Mouse (Mus musculus): ENCODE measurements at regions not wholly inside any gene's neighbourhood (a gene's known extent, or its start where the extent isn't known, plus 50 kb on each side); places are given as distances from the start of the nearest gene placed in this dataset.

GRCm38 (mm10) chr5:132892591-132892990 is 349.4 kb upstream of the Auts2 start:
- DNase-seq: no peak

GRCm38 (mm10) chr5:132884130-132884529 is 341.0 kb upstream of the Auts2 start:
- DNase-seq: no peak

- peak; percentile 46 for DNase-seq
Observed at GRCm38 (mm10) chr5:132882291-132882690, 339.1 kb upstream of the Auts2 start.

- DNase-seq: no peak
Observed at GRCm38 (mm10) chr5:132881170-132881569, 338.0 kb upstream of the Auts2 start.

GRCm38 (mm10) chr5:132876336-132876840 is 333.2 kb upstream of the Auts2 start:
- DNase-seq: no peak

GRCm38 (mm10) chr5:132858846-132859510 is 315.8 kb upstream of the Auts2 start:
- DNase-seq: no peak

GRCm38 (mm10) chr5:132855619-132856510 is 312.7 kb upstream of the Auts2 start:
- no peak for DNase-seq

GRCm38 (mm10) chr5:132850770-132851169 is 307.6 kb upstream of the Auts2 start:
- DNase-seq: no peak

- DNase-seq: no peak
Observed at GRCm38 (mm10) chr5:132848086-132848485, 304.9 kb upstream of the Auts2 start.

GRCm38 (mm10) chr5:132843284-132843683 is 300.1 kb upstream of the Auts2 start:
- no peak for DNase-seq

GRCm38 (mm10) chr5:132841794-132842193 is 298.6 kb upstream of the Auts2 start:
- no peak for DNase-seq

- no peak for DNase-seq
Observed at GRCm38 (mm10) chr5:132837420-132837819, 294.3 kb upstream of the Auts2 start.

- no peak for DNase-seq
Observed at GRCm38 (mm10) chr5:132828993-132829392, 285.8 kb upstream of the Auts2 start.

- no peak for DNase-seq
Observed at GRCm38 (mm10) chr5:132827555-132828333, 284.6 kb upstream of the Auts2 start.

GRCm38 (mm10) chr5:132826009-132826408 is 282.9 kb upstream of the Auts2 start:
- DNase-seq: peak; percentile 55

GRCm38 (mm10) chr5:132817665-132818064 is 274.5 kb upstream of the Auts2 start:
- DNase-seq: no peak

- peak; percentile 13 for DNase-seq
Observed at GRCm38 (mm10) chr5:132809181-132809580, 266.0 kb upstream of the Auts2 start.

- no peak for DNase-seq
Observed at GRCm38 (mm10) chr5:132796061-132796460, 252.9 kb upstream of the Auts2 start.

- no peak for DNase-seq
Observed at GRCm38 (mm10) chr5:132792484-132792883, 249.3 kb upstream of the Auts2 start.

GRCm38 (mm10) chr5:132785291-132785690 is 242.1 kb upstream of the Auts2 start:
- no peak for DNase-seq

- no peak for DNase-seq
Observed at GRCm38 (mm10) chr5:132784791-132785190, 241.6 kb upstream of the Auts2 start.

GRCm38 (mm10) chr5:132774141-132774680 is 231.1 kb upstream of the Auts2 start:
- DNase-seq: no peak

- no peak for DNase-seq
Observed at GRCm38 (mm10) chr5:132760396-132760795, 217.3 kb upstream of the Auts2 start.

Measured in lung, postnatal 10 days (tissue).